In genomic region chr19:25392135-25392534, GRCm38 (mm10) we compare ENCODE assay signal across 14 mouse cellular contexts.
"Had no signal": no experiment of that assay in that cellular context is flagged by ENCODE, and none has a peak within 500 bp of the region (broad histone marks: within the 10 kb centered on the region; RNA-seq: fewer than 3 reads in every experiment).

No protein-coding gene starts in this region.

- H3K4me2 ChIP-seq: limb, embryonic 12.5 days; liver, embryonic 13.5 days; midbrain, embryonic 12.5 days had no signal

- DNase-seq: kidney, adult 11 months; kidney, adult 9 months; kidney, postnatal 10 days; kidney, postnatal 4 days; liver; liver, embryonic 13.5 days; liver, postnatal 0 days; right cerebral cortex, postnatal 25 days; thymus, postnatal 4 days had no signal

- H3K27ac ChIP-seq: layer of hippocampus, adult 2 months; liver, embryonic 13.5 days; macrophage; midbrain, embryonic 12.5 days had no signal

- H3K9ac ChIP-seq: limb, embryonic 12.5 days; liver, embryonic 13.5 days; liver, postnatal 0 days; midbrain, embryonic 12.5 days had no signal

- H3K27me3 ChIP-seq: limb, embryonic 12.5 days had no signal

- H3K4me3 ChIP-seq: layer of hippocampus, adult 2 months; limb, embryonic 12.5 days; liver, embryonic 13.5 days; megakaryocyte, embryonic 14.5 days; midbrain, embryonic 12.5 days had no signal

- H3K4me1 ChIP-seq: megakaryocyte, embryonic 14.5 days had no signal

- ATAC-seq: liver, postnatal 0 days had no signal

- H3K36me3 ChIP-seq: limb, embryonic 12.5 days; liver, embryonic 13.5 days; midbrain, embryonic 12.5 days had no signal

- H3K9me3 ChIP-seq: limb, embryonic 12.5 days; liver, embryonic 13.5 days; megakaryocyte, embryonic 14.5 days; midbrain, embryonic 12.5 days had no signal
